Mouse (Mus musculus) mouse embryonic stem cell (cell line): Measurements from ENCODE around the gene Osbpl8.
"Not testable (repeated sequence)": the region's sequence is repeated elsewhere in the genome, so short reads cannot be mapped to it uniquely, and the experiment has no call there.

ENCODE experiments used
- in situ Hi-C, 2 experiments: fragments of 300-500 bp; cut with MboI; formaldehyde crosslinking; loops; 1 replicate in 1 of 2; 3 replicates in 1 of 2; pipeline ENCODE4 v1.14.3; 2019 to 2020; ENCODE audit warnings: low sequenced_read_pairs in 2 of 2, low pct_unique_long_range_greater_than_20kb in 1 of 2, mixed read lengths in 1 of 2; ENCODE audit not compliant: unreplicated experiment in 1 of 2

The Osbpl8 gene

GRCm38 (mm10) chr10:111216111-111216510, 51.6 kb downstream of the Osbpl8 start:
- in situ Hi-C loops = no loop called here

- in situ Hi-C loops = no loop called here
Measured at GRCm38 (mm10) chr10:111222535-111222934, 58.0 kb downstream of the Osbpl8 start.

- in situ Hi-C loops = no loop called here
Measured at GRCm38 (mm10) chr10:111223218-111223830, 58.8 kb downstream of the Osbpl8 start.

- in situ Hi-C loops = no loop called here
Measured at GRCm38 (mm10) chr10:111224696-111225095, 60.1 kb downstream of the Osbpl8 start.

GRCm38 (mm10) chr10:111226508-111226907, 62.0 kb downstream of the Osbpl8 start:
- in situ Hi-C loops = no loop called here

- in situ Hi-C loops = not testable (repeated sequence)
Measured at GRCm38 (mm10) chr10:111232237-111232636, 67.7 kb downstream of the Osbpl8 start.

GRCm38 (mm10) chr10:111233476-111234130, 69.1 kb downstream of the Osbpl8 start:
- in situ Hi-C loops = no loop called here

GRCm38 (mm10) chr10:111234450-111235288, 70.1 kb downstream of the Osbpl8 start:
- in situ Hi-C loops = no loop called here

- in situ Hi-C loops = no loop called here
Measured at GRCm38 (mm10) chr10:111235289-111235570, 70.7 kb downstream of the Osbpl8 start.

GRCm38 (mm10) chr10:111237434-111237833, 72.9 kb downstream of the Osbpl8 start:
- in situ Hi-C loops = no loop called here

- in situ Hi-C loops = no loop called here
Measured at GRCm38 (mm10) chr10:111242677-111243076, 78.1 kb downstream of the Osbpl8 start.

- in situ Hi-C loops = no loop called here
Measured at GRCm38 (mm10) chr10:111247609-111248008, 83.1 kb downstream of the Osbpl8 start.

GRCm38 (mm10) chr10:111248177-111248576, 83.6 kb downstream of the Osbpl8 start:
- in situ Hi-C loops = no loop called here

GRCm38 (mm10) chr10:111250192-111250591, 85.6 kb downstream of the Osbpl8 start:
- in situ Hi-C loops = no loop called here

- in situ Hi-C loops = no loop called here
Measured at GRCm38 (mm10) chr10:111251666-111252065, 87.1 kb downstream of the Osbpl8 start.

- in situ Hi-C loops = no loop called here
Measured at GRCm38 (mm10) chr10:111255228-111255627, 90.7 kb downstream of the Osbpl8 start.

GRCm38 (mm10) chr10:111256156-111256555, 91.6 kb downstream of the Osbpl8 start:
- in situ Hi-C loops = no loop called here

- in situ Hi-C loops = no loop called here
Measured at GRCm38 (mm10) chr10:111257358-111257757, 92.8 kb downstream of the Osbpl8 start.

GRCm38 (mm10) chr10:111258256-111258655, 93.7 kb downstream of the Osbpl8 start:
- in situ Hi-C loops = no loop called here

GRCm38 (mm10) chr10:111271687-111272086, 107.1 kb downstream of the Osbpl8 start:
- in situ Hi-C loops = no loop called here
